Mouse (Mus musculus): ENCODE measurements around the gene Ubac2.

DNA sequence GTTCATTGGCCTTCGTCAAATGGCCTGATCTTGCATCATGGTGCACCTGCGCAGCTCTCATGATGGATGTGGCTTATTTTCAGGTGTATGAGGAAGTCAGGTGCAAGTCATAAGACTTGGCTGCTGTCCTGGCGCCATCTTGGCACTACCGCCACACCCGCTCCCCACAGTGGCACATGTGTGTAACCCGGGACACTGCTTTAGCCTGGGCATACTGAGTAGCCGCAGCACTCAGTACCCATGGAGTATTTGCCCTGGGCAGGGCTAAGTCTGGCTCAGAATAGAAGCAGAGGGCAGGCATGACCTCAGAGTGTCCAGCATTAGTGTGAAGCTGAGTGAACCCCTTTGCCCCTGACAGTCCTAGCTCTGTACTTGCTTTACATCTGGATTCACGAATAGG is 49.0 kb downstream of the Ubac2 start:
- TF ChIP-seq HCFC1 (IDR thresholded peaks at IDR 0.05; ENCODE audit: borderline replicate concordance, insufficient read depth, low read length) (no peak), MAFK (IDR thresholded peaks at IDR 0.05; ENCODE audit: insufficient read depth, low read depth, low read length) (no peak), CHD2 (IDR thresholded peaks at IDR 0.05; ENCODE audit: low read depth, low read length) (no peak), ZNF384 (IDR thresholded peaks at IDR 0.05; ENCODE audit: low read depth, low read length) (no peak)

Measured in ES-E14 (cell line).